Mouse (Mus musculus): ENCODE measurements at regions not wholly inside any gene's neighbourhood (a gene's known extent, or its start where the extent isn't known, plus 50 kb on each side); places are given as distances from the start of the nearest gene placed in this dataset.
"Not testable (repeated sequence)": the region's sequence is repeated elsewhere in the genome, so short reads cannot be mapped to it uniquely, and the experiment has no call there.

GRCm38 (mm10) chr3:21950571-21950970, 125.9 kb upstream of the Tbl1xr1 start:
- no peak overlapping the region for H3K27ac ChIP-seq (ENCODE audit: insufficient read depth, low read depth, low read length)
- H3K4me3 ChIP-seq (ENCODE audit: low read depth, low read length), result no peak overlapping the region
- H3K4me1 ChIP-seq (ENCODE audit: control insufficient read depth, insufficient read depth, insufficient read length, low read length), result peaks cover 10% of the 10 kb centered on the region
- no peaks in the 10 kb centered on the region for H3K27me3 ChIP-seq (ENCODE audit: control insufficient read depth, insufficient read depth, low read length)
- no peaks in the 10 kb centered on the region for H3K36me3 ChIP-seq (ENCODE audit: control insufficient read depth, insufficient read depth, low read length)
- TF ChIP-seq POLR2A (IDR thresholded peaks at IDR 0.05; ENCODE audit: low read depth, low read length) (no peak), CTCF (IDR thresholded peaks at IDR 0.05; ENCODE audit: extremely low read depth, insufficient read length, insufficient replicate concordance, low read depth, low read length) (no peak)
- 66% methylated on average over 5 of the region's 5 CpGs for WGBS

GRCm38 (mm10) chr3:21951446-21952285, 124.8 kb upstream of the Tbl1xr1 start:
- Histone ChIP-seq H3K27ac (ENCODE audit: insufficient read depth, low read depth, low read length) (no peak overlapping the region), H3K36me3 (ENCODE audit: control insufficient read depth, insufficient read depth, low read length) (no peaks in the 10 kb centered on the region), H3K4me1 (ENCODE audit: control insufficient read depth, insufficient read depth, insufficient read length, low read length) (peaks cover 12% of the 10 kb centered on the region), H3K27me3 (ENCODE audit: control insufficient read depth, insufficient read depth, low read length) (no peaks in the 10 kb centered on the region), H3K4me3 (ENCODE audit: low read depth, low read length) (no peak overlapping the region)
- TF ChIP-seq CTCF (IDR thresholded peaks at IDR 0.05; ENCODE audit: extremely low read depth, insufficient read length, insufficient replicate concordance, low read depth, low read length) (no peak), POLR2A (IDR thresholded peaks at IDR 0.05; ENCODE audit: low read depth, low read length) (no peak)
- WGBS, result 89% methylated on average over 13 of the region's 13 CpGs

DNA sequence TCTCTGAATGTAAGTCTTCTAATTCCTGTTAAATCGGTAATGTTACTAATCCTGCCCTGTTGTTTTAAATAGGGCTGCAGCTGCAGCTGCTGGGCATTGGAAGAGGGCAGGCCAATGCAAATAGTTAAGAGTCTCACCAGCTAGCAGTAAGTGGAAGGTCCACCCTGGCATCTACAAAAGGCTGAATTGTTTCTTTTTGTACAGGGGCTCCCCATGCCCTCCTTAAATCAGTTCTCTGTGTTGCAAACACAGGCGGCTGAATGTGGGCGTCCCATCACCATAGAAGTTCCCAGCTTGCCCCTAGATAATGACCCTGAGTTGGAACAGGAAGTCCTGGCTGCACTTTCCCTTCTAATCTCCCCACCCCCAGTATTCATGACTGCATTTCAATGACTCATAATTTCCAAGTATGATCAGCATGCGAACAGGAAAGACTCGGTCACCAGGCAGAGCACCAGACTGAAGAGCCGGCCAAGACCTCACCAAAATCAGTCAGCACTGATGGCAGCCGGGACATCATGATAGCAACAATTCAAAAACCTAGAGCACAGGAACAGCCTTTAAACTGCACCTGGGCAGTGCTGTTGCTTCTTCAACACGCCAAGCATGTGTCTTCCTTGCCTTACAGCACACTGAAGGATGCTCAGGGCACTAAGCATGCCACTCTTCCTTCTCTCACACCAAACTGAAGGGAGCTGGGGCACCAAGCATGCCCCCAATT, 123.6 kb upstream of the Tbl1xr1 start:
- WGBS, result 16% methylated on average over 8 of the region's 8 CpGs
- Histone ChIP-seq H3K27ac (ENCODE audit: insufficient read depth, low read depth, low read length) (peak overlapping the region; percentile 92), H3K4me1 (ENCODE audit: control insufficient read depth, insufficient read depth, insufficient read length, low read length) (peaks cover 12% of the 10 kb centered on the region), H3K36me3 (ENCODE audit: control insufficient read depth, insufficient read depth, low read length) (no peaks in the 10 kb centered on the region), H3K27me3 (ENCODE audit: control insufficient read depth, insufficient read depth, low read length) (no peaks in the 10 kb centered on the region), H3K4me3 (ENCODE audit: low read depth, low read length) (no peak overlapping the region)
- TF ChIP-seq CTCF (IDR thresholded peaks at IDR 0.05; ENCODE audit: extremely low read depth, insufficient read length, insufficient replicate concordance, low read depth, low read length) (no peak), POLR2A (IDR thresholded peaks at IDR 0.05; ENCODE audit: low read depth, low read length) (no peak)

DNA sequence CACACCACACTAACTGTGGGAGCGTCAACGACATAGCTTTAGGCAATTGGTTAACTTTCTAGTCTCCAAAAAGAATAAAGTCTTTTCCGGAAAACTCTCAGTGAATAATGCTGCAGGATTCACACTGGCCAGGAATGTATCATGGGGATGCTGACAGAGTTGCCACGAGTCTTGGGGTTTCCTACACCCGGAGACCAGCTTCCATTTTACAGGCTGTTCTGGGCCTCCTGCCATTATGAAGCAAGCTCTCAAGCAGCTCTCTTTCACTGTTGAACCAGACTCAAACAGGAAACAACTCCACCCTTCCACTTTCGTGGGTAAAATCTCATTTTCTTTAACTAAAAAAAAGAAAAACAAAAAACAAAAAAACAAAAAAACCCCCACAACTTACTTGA, 123.0 kb upstream of the Tbl1xr1 start:
- Histone ChIP-seq H3K36me3 (ENCODE audit: control insufficient read depth, insufficient read depth, low read length) (no peaks in the 10 kb centered on the region), H3K4me1 (ENCODE audit: control insufficient read depth, insufficient read depth, insufficient read length, low read length) (peaks cover 12% of the 10 kb centered on the region), H3K27ac (ENCODE audit: insufficient read depth, low read depth, low read length) (peak overlapping the region; percentile 92), H3K4me3 (ENCODE audit: low read depth, low read length) (no peak overlapping the region), H3K27me3 (ENCODE audit: control insufficient read depth, insufficient read depth, low read length) (no peaks in the 10 kb centered on the region)
- TF ChIP-seq POLR2A (IDR thresholded peaks at IDR 0.05; ENCODE audit: low read depth, low read length) (no peak), CTCF (IDR thresholded peaks at IDR 0.05; ENCODE audit: extremely low read depth, insufficient read length, insufficient replicate concordance, low read depth, low read length) (no peak)
- 78% methylated on average over 6 of the region's 6 CpGs for WGBS

DNA sequence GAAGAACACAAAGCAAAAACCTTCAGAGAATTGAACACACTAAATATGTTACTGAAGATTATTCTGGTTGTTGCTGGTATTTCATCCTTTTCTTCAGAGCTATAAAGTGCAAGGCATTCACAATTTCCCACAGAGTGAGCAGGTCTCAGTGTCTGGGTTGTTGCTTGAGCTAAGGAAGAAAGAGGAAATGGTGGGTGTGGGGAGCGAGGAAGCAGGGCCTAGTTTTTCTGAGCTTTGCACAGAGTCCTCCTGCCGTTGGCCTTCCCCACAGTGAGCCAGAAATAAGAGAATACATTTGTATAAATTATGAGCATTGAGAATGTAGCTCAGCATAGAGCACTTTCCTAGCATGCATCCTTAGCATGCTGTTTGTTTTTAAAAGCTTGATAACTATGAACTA, 120.8 kb upstream of the Tbl1xr1 start:
- WGBS, result 77% methylated on average over 2 of the region's 2 CpGs
- peaks cover 12% of the 10 kb centered on the region for H3K4me1 ChIP-seq (ENCODE audit: control insufficient read depth, insufficient read depth, insufficient read length, low read length)
- no peaks in the 10 kb centered on the region for H3K36me3 ChIP-seq (ENCODE audit: control insufficient read depth, insufficient read depth, low read length)
- H3K27ac ChIP-seq (ENCODE audit: insufficient read depth, low read depth, low read length), result no peak overlapping the region
- H3K27me3 ChIP-seq (ENCODE audit: control insufficient read depth, insufficient read depth, low read length), result no peaks in the 10 kb centered on the region
- TF ChIP-seq POLR2A (IDR thresholded peaks at IDR 0.05; ENCODE audit: low read depth, low read length) (no peak), CTCF (IDR thresholded peaks at IDR 0.05; ENCODE audit: extremely low read depth, insufficient read length, insufficient replicate concordance, low read depth, low read length) (no peak)
- H3K4me3 ChIP-seq (ENCODE audit: low read depth, low read length), result no peak overlapping the region

DNA sequence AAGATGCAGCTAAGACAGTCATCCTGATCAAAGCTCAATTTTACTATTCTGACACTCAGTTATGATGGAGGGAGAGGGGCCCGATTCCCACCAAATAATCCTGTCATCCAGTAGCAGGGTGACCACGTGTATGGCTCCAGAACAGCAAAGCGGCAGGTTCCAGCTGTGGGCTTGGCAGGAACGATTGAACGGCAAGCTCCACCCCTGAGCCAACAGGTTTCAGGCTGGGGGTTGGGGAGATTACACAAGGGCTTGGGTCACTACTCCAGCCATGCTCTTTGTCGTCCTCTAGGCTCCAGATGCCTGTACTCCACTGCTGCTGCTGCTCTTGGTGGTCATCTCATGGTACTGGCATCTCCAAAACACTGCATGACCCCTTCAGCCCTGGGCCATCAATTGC, 119.3 kb upstream of the Tbl1xr1 start:
- not testable (repeated sequence) for H3K27ac ChIP-seq (ENCODE audit: insufficient read depth, low read depth, low read length); H3K27me3 ChIP-seq (ENCODE audit: control insufficient read depth, insufficient read depth, low read length); H3K4me3 ChIP-seq (ENCODE audit: low read depth, low read length); H3K36me3 ChIP-seq (ENCODE audit: control insufficient read depth, insufficient read depth, low read length)
- 61% methylated on average over 6 of the region's 6 CpGs for WGBS
- peaks cover 20% of the 10 kb centered on the region for H3K4me1 ChIP-seq (ENCODE audit: control insufficient read depth, insufficient read depth, insufficient read length, low read length)

GRCm38 (mm10) chr3:21958595-21959286, 117.7 kb upstream of the Tbl1xr1 start:
- no peaks in the 10 kb centered on the region for H3K36me3 ChIP-seq (ENCODE audit: control insufficient read depth, insufficient read depth, low read length)
- 75% methylated on average over 6 of the region's 6 CpGs for WGBS
- H3K27me3 ChIP-seq (ENCODE audit: control insufficient read depth, insufficient read depth, low read length), result no peaks in the 10 kb centered on the region
- H3K4me1 ChIP-seq (ENCODE audit: control insufficient read depth, insufficient read depth, insufficient read length, low read length), result peaks cover 22% of the 10 kb centered on the region
- no peak overlapping the region for H3K4me3 ChIP-seq (ENCODE audit: low read depth, low read length)
- TF ChIP-seq CTCF (IDR thresholded peaks at IDR 0.05; ENCODE audit: extremely low read depth, insufficient read length, insufficient replicate concordance, low read depth, low read length) (no peak), POLR2A (IDR thresholded peaks at IDR 0.05; ENCODE audit: low read depth, low read length) (no peak)
- H3K27ac ChIP-seq (ENCODE audit: insufficient read depth, low read depth, low read length), result no peak overlapping the region

Measured in small intestine, adult 2 months (tissue).